Mouse (Mus musculus) megakaryocyte progenitor cell, adult 5-6 weeks (primary cell): ENCODE measurements around the gene Ppp1r16b. TPM values are rescaled to one million over a fixed set of nuclear protein-coding genes. Genes with fewer than 3 reads are reported as not detected.

Source experiments
- ATAC-seq: replicated peaks from 2 replicates; pipeline ENCODE4 v1.8.0; 2016; ENCODE audit warnings: mild to moderate bottlenecking, moderate TSS enrichment, inconsistent platforms; ENCODE audit not compliant: poor library complexity
- total RNA-seq, 2 experiments: library from RNA; stranded (forward) in 1 of 2; stranded (reverse) in 1 of 2; fragments of 157-497, 149-512 nt in 1 of 2; fragments of 200-1000 nt in 1 of 2; gene quantifications; 2 replicates each; pipeline versions ENCODE4 v1.2.3 to v1.2.4; 2015 to 2017

Ppp1r16b gene
- total RNA-seq, 2 experiments from 2014 or later, result 0.08 to 0.30 TPM

- ATAC-seq, result no peak
Measured at GRCm38 (mm10) chr2:158667671-158668432, 2.7 kb downstream of the Ppp1r16b start.

GRCm38 (mm10) chr2:158668433-158669010 lies 3.3 kb downstream of the Ppp1r16b start:
- 0 out of 2 replicates have a peak, but pooled peaks have one; percentile 5 for ATAC-seq

GRCm38 (mm10) chr2:158669199-158670195 lies 4.3 kb downstream of the Ppp1r16b start:
- ATAC-seq, result no peak

- ATAC-seq, result no peak
Measured at GRCm38 (mm10) chr2:158670571-158670970, 5.4 kb downstream of the Ppp1r16b start.

GRCm38 (mm10) chr2:158672829-158673228 lies 7.6 kb downstream of the Ppp1r16b start:
- ATAC-seq, result peak; percentile 43; the same call in 1 of the 2 replicates

GRCm38 (mm10) chr2:158673493-158673892 lies 8.3 kb downstream of the Ppp1r16b start:
- no peak for ATAC-seq

GRCm38 (mm10) chr2:158674131-158674530 lies 8.9 kb downstream of the Ppp1r16b start:
- no peak for ATAC-seq

- ATAC-seq, result no peak
Measured at GRCm38 (mm10) chr2:158674759-158675158, 9.6 kb downstream of the Ppp1r16b start.

- ATAC-seq, result no peak
Measured at GRCm38 (mm10) chr2:158675161-158675560, 10.0 kb downstream of the Ppp1r16b start.

GRCm38 (mm10) chr2:158675907-158676533 lies 10.8 kb downstream of the Ppp1r16b start:
- no peak for ATAC-seq

- ATAC-seq, result peak; percentile 89
Measured at GRCm38 (mm10) chr2:158677946-158678345, 12.7 kb downstream of the Ppp1r16b start.

GRCm38 (mm10) chr2:158679091-158679490 lies 13.9 kb downstream of the Ppp1r16b start:
- no peak for ATAC-seq

- ATAC-seq, result no peak
Measured at GRCm38 (mm10) chr2:158680357-158680889, 15.2 kb downstream of the Ppp1r16b start.

GRCm38 (mm10) chr2:158681714-158682113 lies 16.5 kb downstream of the Ppp1r16b start:
- ATAC-seq, result no peak

GRCm38 (mm10) chr2:158682344-158683037 lies 17.3 kb downstream of the Ppp1r16b start:
- peak; percentile 51 for ATAC-seq

GRCm38 (mm10) chr2:158683038-158683413 lies 17.8 kb downstream of the Ppp1r16b start:
- peak; percentile 70 for ATAC-seq

- ATAC-seq, result no peak
Measured at GRCm38 (mm10) chr2:158684247-158684843, 19.1 kb downstream of the Ppp1r16b start.

GRCm38 (mm10) chr2:158684910-158685309 lies 19.7 kb downstream of the Ppp1r16b start:
- ATAC-seq, result no peak

- ATAC-seq, result no peak
Measured at GRCm38 (mm10) chr2:158686394-158686793, 21.2 kb downstream of the Ppp1r16b start.
